Mouse (Mus musculus) neural tube, embryonic 10.5 days (tissue): ENCODE measurements around the gene Fsip1.

Experiments
- DNase-seq: peaks from one replicate; pipeline ENCODE4 v3.0.0-alpha.2; 2017; ENCODE audit warnings: low spot score; ENCODE audit errors: extremely low spot score

The Fsip1 gene

GRCm38 (mm10) chr2:118125943-118126470 is 130.8 kb downstream of the Fsip1 start:
- no peak for DNase-seq

DNA sequence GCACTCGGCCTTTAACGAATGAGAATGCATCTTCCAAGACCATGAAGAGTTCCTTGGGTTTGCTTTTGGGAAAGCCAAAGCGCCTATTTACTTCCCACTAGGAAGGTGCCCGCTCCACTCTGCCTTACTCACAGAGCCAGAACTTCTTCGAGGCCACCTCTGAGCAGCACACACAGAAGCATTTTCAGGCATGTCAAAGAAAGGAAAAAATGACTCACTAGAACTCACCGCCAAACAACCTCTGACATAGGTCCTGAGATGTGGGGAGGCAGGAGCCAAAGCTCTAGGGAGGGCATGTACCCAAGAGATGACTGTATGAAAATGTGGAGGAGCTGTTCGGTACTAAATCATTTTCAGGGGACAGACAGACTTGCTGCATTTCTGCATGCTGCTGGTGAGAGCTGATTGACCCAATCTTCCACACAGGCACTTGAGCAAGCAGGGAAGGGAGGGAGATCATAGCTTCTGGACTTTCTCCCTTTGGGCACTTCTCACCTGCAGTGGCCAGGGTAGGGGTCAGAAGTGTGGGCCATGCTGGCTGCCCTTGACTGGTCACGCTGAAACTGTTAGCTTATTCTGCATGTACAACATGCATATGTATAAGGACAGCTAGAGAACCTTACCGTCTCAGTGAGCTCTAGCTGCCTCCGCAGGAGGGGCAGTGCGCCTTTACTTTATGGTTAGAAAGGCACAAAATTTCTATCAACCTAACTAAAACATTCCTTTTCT is 131.4 kb downstream of the Fsip1 start:
- no peak for DNase-seq

DNA sequence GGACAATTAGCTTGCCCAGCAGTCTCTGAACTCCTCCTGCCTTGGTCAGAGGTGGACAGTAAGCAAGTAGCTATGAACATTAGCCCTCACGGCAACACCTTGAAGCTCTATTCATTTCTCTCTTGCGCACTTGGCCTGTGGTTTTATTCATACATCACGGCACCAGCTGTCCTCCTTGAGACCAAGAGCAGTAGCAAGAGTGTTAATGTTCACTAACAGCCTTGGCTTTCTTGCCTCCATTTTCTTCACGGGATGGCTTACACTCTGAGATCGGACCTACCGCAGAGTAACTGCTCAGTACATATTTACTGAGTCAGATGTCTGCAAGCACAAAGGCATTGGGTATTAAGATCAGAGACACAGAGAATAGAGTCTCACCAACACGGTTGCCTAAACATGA is 132.3 kb downstream of the Fsip1 start:
- DNase-seq = no peak

DNA sequence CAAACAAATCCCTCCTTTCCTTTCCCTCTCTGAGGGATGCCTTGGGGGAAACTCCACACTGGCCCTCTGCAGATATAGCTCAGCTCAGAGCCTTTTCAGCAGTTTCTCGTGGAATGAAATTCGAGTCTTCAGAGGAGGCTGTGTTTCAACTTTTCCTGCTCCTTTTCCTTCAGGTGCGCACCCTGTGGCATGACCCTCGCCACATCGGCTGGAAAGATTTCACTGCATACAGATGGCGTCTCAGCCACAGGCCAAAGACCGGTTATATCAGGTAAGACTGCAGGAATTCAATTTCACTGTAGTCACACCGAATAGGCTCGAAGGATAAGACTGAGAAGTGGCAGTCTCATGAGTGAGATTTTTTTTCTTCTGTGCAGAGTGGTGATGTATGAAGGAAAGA is 133.0 kb downstream of the Fsip1 start:
- DNase-seq = no peak

GRCm38 (mm10) chr2:118122291-118122690 is 134.5 kb downstream of the Fsip1 start:
- no peak for DNase-seq

DNA sequence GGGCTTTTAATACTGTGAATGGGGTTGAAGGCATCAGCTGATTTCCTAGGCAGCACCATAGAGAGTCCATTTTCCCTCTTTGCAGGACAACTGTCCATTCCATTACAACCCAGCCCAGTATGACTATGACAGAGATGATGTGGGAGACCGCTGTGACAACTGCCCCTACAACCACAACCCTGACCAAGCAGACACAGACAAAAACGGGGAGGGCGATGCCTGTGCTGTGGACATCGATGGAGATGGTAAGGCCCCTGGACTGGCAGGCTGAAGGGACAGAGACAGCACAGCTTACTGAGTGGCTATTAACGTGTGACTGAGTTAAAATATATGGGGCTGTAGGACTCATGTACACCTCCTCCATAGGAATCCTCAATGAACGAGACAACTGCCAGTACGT is 136.0 kb downstream of the Fsip1 start:
- no peak for DNase-seq

GRCm38 (mm10) chr2:118120095-118120494 is 136.7 kb downstream of the Fsip1 start:
- DNase-seq = no peak

- no peak for DNase-seq
Measured at GRCm38 (mm10) chr2:118119684-118120083, 137.1 kb downstream of the Fsip1 start.

DNA sequence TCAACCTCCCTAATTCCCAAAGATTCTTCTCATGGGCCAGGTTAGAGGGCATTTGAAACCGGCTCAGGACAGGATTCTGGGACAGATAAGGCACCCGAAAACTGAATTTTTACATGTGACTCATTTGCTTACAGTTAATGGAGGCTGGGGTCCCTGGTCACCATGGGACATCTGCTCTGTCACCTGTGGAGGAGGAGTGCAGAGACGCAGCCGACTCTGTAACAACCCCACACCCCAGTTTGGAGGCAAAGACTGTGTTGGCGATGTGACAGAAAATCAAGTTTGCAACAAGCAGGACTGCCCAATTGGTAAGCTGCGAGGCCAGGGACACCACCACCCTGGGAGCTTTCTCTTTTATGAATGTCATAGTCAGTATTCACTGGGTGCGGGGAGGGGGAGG is 138.3 kb downstream of the Fsip1 start:
- no peak for DNase-seq

DNA sequence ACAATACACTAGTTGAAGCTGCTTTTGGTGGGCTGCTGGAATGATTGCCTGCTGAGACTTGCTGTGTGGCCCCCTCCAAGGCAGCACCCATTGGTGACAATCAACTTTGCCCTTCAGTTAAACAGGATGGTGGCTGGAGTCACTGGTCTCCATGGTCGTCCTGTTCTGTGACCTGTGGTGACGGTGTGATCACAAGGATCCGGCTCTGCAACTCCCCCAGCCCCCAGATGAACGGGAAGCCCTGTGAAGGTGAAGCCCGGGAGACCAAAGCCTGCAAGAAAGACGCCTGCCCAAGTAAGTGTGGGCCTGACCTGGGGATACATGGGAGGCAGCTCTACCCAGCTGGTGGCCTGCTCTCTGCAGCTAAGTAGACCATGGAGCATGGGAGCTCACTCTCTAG is 138.7 kb downstream of the Fsip1 start:
- no peak for DNase-seq

GRCm38 (mm10) chr2:118117401-118117800 is 139.4 kb downstream of the Fsip1 start:
- no peak for DNase-seq

DNA sequence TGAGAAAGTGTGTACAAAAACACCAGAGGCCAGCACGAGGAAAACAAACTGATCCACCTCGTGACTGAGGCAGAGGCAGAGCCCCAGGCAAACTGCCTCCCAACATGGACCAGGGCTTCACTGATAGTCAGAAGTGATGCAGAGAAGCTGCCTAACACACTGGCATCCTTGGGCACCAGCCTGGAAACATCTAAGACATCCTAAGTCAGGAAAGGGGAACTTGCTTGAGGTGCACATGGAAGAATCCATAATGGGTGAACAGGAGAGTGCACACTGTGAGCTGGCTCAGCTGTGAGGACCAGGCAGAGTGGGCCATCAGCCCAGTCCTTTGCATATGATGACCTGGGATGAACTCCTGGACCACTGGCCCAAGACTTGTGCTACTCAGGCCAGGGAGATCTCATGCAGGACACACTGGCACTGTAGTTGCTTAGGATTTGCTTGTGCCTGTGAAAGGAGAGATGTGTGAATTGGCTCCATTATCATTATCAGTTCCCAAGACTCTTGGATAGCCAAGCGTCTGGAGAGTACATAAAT is 139.9 kb downstream of the Fsip1 start:
- no peak for DNase-seq

GRCm38 (mm10) chr2:118116180-118116579 is 140.6 kb downstream of the Fsip1 start:
- no peak for DNase-seq

GRCm38 (mm10) chr2:118115647-118116046 is 141.1 kb downstream of the Fsip1 start:
- no peak for DNase-seq

DNA sequence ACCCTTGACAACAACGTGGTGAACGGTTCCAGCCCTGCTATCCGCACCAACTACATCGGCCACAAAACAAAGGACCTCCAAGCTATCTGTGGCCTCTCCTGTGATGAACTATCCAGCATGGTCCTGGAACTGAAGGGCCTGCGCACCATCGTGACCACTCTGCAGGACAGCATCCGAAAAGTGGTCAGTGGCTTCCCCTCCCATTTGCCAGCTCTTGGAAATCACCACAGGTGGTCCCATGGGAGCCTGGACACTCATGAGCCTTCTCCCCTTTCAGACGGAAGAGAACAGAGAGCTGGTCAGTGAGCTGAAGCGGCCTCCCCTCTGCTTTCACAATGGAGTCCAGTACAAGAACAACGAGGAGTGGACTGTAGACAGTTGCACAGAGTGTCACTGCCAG is 142.1 kb downstream of the Fsip1 start:
- DNase-seq = no peak

DNA sequence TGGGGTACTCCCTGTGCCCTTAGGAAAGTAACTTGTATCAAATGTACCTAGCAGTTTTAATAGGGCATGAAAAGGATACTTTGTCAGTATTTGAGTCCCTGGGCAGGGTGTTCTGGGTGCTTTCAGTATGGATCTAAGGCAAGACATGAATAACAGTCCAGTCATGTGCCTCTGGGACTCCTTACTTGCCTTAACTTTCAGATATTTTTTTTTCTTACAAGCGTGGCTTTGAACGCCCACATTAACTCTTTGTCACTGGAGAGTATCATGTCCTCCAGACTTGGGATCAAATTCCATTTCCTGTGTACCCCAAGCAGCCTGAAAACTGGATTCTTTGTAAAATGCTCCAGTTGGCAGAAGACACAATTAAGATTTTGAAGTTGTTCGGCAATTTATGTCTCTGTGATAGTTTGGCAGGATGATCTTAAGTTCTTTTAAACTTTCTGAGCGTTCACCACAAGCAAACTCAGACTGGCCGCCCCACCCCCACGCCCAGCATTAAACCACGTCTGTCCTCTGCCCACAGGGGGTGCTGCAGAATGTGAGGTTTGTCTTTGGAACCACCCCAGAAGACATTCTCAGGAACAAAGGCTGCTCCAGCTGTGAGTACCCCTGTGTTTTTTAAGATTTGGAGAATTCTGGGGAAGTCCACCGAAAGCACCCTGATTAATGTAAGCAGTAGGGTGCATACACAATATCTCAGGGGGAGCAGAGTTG is 142.8 kb downstream of the Fsip1 start:
- DNase-seq = no peak

DNA sequence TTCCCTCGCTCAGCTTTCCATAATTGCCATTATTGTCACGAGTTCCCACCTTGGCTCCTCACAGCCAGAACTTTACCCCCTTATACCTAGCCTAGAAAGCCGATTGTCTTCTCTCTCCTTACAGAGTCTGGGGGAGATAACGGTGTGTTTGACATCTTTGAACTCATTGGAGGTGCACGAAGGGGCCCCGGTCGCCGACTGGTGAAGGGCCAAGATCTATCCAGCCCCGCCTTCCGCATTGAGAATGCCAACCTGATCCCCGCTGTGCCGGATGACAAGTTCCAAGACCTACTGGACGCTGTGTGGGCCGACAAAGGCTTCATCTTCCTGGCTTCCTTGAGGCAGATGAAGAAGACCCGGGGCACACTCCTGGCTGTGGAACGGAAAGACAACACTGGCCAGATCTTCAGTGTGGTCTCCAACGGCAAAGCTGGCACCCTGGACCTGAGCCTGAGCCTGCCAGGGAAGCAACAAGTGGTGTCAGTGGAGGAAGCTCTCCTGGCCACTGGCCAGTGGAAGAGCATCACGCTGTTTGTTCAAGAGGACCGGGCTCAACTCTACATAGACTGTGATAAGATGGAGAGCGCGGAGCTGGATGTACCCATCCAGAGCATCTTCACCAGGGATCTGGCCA is 143.8 kb downstream of the Fsip1 start:
- DNase-seq = no peak

DNA sequence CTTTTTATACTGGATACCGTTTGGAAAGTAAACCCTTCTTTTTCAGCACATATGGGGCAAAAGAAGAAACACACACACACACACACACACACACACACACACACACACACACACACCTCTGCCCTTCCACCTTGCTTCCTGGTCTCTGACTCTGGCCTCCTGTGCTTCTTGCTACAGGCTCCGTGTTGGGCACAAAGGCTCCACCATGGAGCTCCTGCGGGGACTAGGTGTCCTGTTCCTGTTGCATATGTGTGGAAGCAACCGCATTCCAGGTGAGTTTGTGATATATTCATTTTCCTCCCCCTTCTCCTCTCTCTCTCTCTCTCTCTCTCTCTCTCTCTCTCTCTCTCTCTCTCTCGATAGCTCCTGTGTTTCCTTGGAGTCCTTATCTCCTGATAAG is 144.3 kb downstream of the Fsip1 start:
- DNase-seq = no peak

GRCm38 (mm10) chr2:118111488-118112131 is 145.2 kb downstream of the Fsip1 start, which contains the start of gene Thbs1:
Gene Thbs1 (plus strand): TSS chr2:118111876.
- DNase-seq = peak; percentile 78

DNA sequence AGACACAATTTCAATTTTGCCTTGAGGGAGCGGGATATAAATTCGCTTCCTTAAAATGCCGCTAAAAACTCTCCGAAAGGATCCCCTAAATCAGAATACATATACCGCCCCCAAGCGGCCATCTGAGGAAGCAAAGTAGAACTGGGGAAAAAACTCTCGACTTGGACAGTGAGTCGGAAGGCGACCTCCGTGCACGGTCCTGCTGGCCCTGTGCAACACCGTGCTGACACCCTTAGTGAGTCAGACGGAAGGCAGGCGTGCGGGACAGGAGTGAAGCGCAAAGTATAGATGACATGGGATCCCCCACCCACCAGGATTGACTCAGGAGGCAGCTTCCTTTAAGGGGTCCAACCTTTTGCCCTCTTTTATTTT is 145.7 kb downstream of the Fsip1 start:
- DNase-seq = peak; percentile 93

DNA sequence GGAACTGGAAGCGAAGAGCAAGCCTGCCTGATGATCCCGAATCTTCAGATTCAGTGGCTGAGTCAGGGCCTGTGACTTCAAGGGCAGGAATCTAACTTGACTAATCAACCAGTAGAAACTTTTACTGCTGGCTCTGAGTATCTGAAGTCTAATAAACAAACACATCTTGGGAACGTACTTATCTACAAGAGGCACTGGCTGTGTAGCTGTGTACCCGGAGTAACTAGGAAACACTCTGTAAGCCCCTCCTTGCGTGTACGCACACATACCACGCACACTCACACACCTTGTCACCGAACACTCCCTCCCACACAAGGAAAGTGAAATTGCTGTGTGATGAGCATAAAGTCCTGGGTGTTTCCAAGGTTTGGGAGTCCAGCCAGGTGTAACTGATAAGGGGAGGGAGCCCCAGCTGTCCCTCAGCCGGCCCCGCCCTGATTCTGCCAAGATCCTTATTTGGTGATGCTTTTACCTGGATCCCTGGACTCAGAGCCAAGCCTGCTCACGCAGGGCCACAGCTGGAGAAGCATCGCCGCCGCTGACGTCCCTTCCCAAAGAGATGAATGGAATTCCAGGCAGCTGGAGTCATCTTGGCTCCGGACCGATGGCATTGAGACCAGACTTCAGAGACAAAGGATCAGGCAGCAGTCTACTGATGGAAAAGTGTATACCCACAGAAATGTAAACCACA is 146.4 kb downstream of the Fsip1 start:
- DNase-seq = peak; percentile 57
